Mouse (Mus musculus) Muller cell, postnatal 12 days (primary cell): ENCODE measurements at regions not wholly inside any gene's neighbourhood (a gene's known extent, or its start where the extent isn't known, plus 50 kb on each side); places are given as distances from the start of the nearest gene placed in this dataset.
"Not testable (repeated sequence)": the region's sequence is repeated elsewhere in the genome, so short reads cannot be mapped to it uniquely, and the experiment has no call there.

Experiments
- DNase-seq: peaks from one replicate; pipeline ENCODE4 v3.0.0-alpha.2; 2015; ENCODE audit errors: inconsistent ontology term

GRCm38 (mm10) chr5:7428291-7428690, 83.7 kb upstream of the Zfp804b start:
- DNase-seq: no peak

- no peak for DNase-seq
Observed at GRCm38 (mm10) chr5:7436461-7436860, 91.9 kb upstream of the Zfp804b start.

- peak; percentile 62 for DNase-seq
Observed at GRCm38 (mm10) chr5:7448001-7448400, 103.4 kb upstream of the Zfp804b start.

GRCm38 (mm10) chr5:7454896-7455295, 110.3 kb upstream of the Zfp804b start:
- no peak for DNase-seq

- no peak for DNase-seq
Observed at GRCm38 (mm10) chr5:7457102-7457501, 112.5 kb upstream of the Zfp804b start.

- DNase-seq: no peak
Observed at GRCm38 (mm10) chr5:7489150-7489549, 144.6 kb upstream of the Zfp804b start.

GRCm38 (mm10) chr5:7489602-7490001, 145.0 kb upstream of the Zfp804b start:
- no peak for DNase-seq

DNA sequence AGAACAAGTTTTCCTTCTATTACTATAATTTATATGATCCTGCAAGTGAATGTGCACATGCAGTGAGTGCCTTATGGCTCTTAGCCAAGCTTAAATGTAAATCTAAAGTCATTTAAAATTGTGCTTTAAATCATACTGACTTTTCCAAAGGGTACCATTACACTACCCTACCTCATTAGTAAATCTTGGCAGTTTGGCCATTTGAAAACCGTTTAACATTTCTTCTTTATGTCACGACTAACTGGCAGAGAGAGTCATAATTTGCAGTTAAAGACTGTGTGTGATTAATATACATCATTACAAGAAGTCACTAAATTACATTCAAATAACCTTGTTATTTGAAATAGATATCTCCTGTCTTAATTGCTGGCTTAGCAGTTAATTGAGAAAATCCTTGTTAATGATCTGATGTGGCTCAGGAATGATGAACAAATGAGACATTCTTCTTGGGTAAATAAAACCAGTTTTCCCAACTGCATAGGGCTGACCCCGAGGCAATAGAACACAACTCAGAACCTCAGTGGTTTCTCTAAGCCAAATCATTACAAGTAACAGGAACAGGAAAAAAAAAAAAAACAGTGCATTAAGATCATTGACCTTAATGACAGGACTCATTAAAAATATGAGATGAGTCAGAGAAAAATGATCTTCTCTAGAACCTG, 173.1 kb upstream of the Zfp804b start:
- DNase-seq: no peak

DNA sequence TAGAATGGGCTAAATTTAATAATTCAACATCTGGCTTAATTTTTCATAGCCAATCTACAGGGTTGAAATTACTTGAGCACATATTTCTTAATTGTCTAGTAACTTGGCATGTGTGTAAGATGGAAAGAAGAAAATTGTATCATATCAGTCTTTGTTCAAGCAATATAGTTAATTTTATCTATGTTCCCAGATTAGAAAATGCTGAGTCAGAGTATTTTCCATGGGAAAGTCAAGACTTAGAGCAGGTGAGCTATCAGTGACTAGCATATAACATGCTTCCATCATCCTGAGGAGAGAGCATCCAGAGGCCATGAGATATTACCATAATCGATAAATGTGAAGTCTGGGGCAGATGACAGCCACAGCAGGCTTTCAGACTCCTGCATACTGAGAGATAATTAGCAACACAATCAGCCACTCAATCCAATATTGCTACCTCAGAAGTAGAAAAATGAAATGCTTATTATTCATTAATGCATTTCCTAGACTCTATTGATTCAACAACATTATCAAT, 188.2 kb upstream of the Zfp804b start:
- DNase-seq: no peak

GRCm38 (mm10) chr5:7539812-7540645, 195.5 kb upstream of the Zfp804b start:
- DNase-seq: no peak

DNA sequence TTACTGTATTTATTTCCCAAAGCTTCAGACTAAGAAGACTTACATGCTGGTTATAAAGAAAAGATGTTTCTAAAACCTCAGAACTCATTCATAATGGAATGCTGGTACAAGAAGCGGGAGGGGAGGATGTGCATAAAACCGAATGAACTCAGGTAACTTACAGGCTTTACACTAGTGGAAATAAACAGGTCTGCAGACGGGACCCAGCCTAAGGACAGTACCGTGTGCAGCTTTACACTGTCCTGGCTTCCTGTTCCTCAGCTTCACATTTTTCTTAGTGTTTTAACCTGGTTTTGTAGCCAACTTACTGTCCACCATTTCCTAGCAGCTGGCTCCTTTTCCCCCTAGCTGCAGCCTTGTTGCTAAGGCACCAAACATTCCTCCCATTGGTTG, 196.1 kb upstream of the Zfp804b start:
- no peak for DNase-seq

- DNase-seq: no peak
Observed at GRCm38 (mm10) chr5:7543857-7544256, 199.3 kb upstream of the Zfp804b start.

- DNase-seq: no peak
Observed at GRCm38 (mm10) chr5:7580413-7580812, 235.9 kb upstream of the Zfp804b start.

DNA sequence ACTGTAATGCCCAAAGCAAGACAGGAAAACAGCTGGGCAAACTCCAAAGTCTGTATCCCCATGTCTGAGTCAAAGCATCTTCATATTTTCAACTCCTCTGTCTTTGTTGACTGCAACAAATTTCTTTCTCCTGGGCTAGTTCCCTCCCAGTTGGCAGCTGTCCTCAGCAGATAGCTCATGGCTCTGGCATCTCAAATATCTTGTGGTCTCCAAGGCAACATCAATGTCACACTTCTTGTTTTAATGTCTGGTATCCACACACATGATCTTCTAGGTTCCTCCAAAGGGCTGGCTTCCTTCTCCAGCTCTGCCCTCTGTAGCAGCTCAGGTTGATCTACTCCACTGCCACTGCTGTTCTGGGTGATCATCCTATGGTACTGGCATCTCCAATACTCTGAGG, 242.0 kb upstream of the Zfp804b start:
- peak; percentile 77 for DNase-seq

- peak; percentile 11 for DNase-seq
Observed at GRCm38 (mm10) chr5:7600418-7600817, 255.9 kb upstream of the Zfp804b start.

GRCm38 (mm10) chr5:7607517-7607916, 263.0 kb upstream of the Zfp804b start:
- DNase-seq: no peak

GRCm38 (mm10) chr5:7607924-7608323, 263.4 kb upstream of the Zfp804b start:
- no peak for DNase-seq

DNA sequence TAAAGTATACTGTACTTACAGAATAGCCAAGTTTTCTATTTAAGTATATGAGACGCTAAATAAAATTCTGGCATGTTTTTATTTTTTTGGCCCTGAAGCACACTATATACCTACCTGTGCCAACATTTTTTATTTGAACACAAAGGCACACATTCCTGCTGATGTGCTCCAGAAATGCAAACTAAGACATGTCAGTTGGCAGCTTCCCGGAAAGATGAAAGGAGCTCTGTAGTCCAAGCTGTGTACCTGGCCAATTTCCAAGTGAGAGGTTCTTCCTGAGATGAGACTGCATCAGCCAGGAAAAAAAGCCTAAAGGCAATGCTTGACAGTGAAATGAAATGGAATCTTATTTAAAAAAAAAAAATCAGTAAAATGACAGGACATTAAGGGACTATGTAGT, 305.0 kb upstream of the Steap4 start:
- DNase-seq: peak; percentile 87

DNA sequence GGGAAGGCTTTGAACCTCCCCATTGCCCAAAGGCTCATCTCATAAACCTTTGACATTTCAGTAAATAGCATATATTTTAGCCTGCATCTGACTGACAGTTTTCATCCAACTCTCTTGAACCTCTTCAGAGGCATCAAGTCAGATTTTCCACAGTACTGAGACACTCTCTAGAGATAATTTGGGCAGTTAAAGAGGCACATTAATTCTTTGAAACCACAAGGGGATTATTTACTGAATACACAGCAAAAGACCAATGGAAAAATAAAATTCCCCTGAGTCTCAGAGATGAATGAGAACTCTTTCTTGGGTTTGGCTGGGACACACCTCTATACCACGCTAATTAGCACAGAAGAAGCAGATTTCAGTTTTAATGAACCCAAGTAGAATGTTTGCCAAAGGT, 258.5 kb upstream of the Steap4 start:
- DNase-seq: peak; percentile 77

GRCm38 (mm10) chr5:7719557-7719956, 240.7 kb upstream of the Steap4 start:
- DNase-seq: peak; percentile 86

GRCm38 (mm10) chr5:7720061-7720460, 240.2 kb upstream of the Steap4 start:
- peak; percentile 95 for DNase-seq

GRCm38 (mm10) chr5:7720688-7721087, 239.6 kb upstream of the Steap4 start:
- peak; percentile 70 for DNase-seq

DNA sequence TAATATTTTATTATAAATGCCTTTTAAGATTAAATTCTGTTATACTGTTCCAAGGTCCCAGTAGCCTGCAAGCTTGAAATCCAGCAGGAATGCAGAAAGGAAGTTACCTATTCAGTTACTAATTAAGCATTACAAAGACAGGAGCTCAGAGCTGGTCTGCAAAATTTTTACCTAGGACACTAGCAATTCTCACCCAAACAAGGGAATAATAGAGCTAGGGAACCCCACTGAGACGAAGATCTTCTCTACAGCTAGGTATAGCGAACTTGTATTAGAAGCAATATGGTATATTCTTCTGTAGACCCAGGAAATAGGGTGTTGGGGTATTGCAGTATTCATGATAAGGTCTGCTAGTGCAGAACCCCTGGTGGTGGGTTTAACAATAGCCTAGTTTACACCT, 227.7 kb upstream of the Steap4 start:
- not testable (repeated sequence) for DNase-seq
